Mouse (Mus musculus) ES-Bruce4 (cell line): ENCODE data around the gene Tspan9. TPM values are rescaled to one million over a fixed set of nuclear protein-coding genes. Genes with fewer than 3 reads are reported as not detected.

Experiments
- H3K27ac ChIP-seq: 2 replicates; pipeline ENCODE4 v1.5.1; 2012; ENCODE audit warnings: low read length, inconsistent platforms; ENCODE audit not compliant: insufficient read depth
- H3K27me3 ChIP-seq: 2 replicates; pipeline ENCODE4 v1.6.1; 2012; ENCODE audit warnings: mild to moderate bottlenecking, low read length, inconsistent platforms; ENCODE audit not compliant: control insufficient read depth, poor library complexity, insufficient read depth, severe bottlenecking
- H3K36me3 ChIP-seq: 2 replicates; pipeline ENCODE4 v1.6.1; 2012; ENCODE audit warnings: inconsistent platforms, mild to moderate bottlenecking, low read length, moderate library complexity; ENCODE audit not compliant: control insufficient read depth, poor library complexity, insufficient read depth, severe bottlenecking
- H3K4me1 ChIP-seq: one replicate; pipeline ENCODE4 v1.8.1; 2011; ENCODE audit warnings: low read length; ENCODE audit not compliant: control insufficient read depth, insufficient read depth
- H3K4me3 ChIP-seq: 2 replicates; pipeline ENCODE4 v1.5.1; 2011; ENCODE audit warnings: low read depth, mild to moderate bottlenecking, low read length
- H3K9ac ChIP-seq: 2 replicates; pipeline ENCODE4 v1.6.1; 2012; ENCODE audit warnings: low read depth, mild to moderate bottlenecking, inconsistent platforms; ENCODE audit not compliant: poor library complexity, severe bottlenecking
- H3K9me3 ChIP-seq: replicated peaks from 2 replicates; pipeline ENCODE4 v1.6.1; 2012; ENCODE audit warnings: mild to moderate bottlenecking, low read length, inconsistent platforms; ENCODE audit not compliant: control insufficient read depth, poor library complexity, insufficient read depth, severe bottlenecking
- CTCF ChIP-seq: IDR thresholded peaks from one replicate; pipeline ENCODE4 v1.8.1; 2011; ENCODE audit warnings: low read depth, low read length
- EP300 ChIP-seq: IDR thresholded peaks from 2 replicates; pipeline ENCODE4 v1.6.1; 2011; ENCODE audit warnings: low read depth, low read length; ENCODE audit not compliant: insufficient read depth
- POLR2A ChIP-seq: IDR thresholded peaks from one replicate; pipeline ENCODE4 v1.8.1; 2011; ENCODE audit warnings: low read length; ENCODE audit not compliant: insufficient read depth
- polyA plus RNA-seq: library from polyadenylated mRNA; stranded (reverse); fragments of >200 nt; gene quantifications from 2 replicates; pipeline ENCODE4 v1.2.4, GENCODE M21; 2011; ENCODE audit warnings: low read depth; ENCODE audit not compliant: missing spikeins, insufficient read depth, insufficient read length

Gene Tspan9
- polyA plus RNA-seq, 1 experiment = 90.5 TPM

GRCm38 (mm10) chr6:128089770-128090702 is 53.4 kb downstream of the Tspan9 start:
- Histone ChIP-seq H3K9me3 (no peaks in the 10 kb centered on the region), H3K9ac (no peak overlapping the region), H3K27ac (no peak overlapping the region), H3K27me3 (no peaks in the 10 kb centered on the region), H3K4me3 (no peak overlapping the region), H3K4me1 (peaks cover 8% of the 10 kb centered on the region), H3K36me3 (no peaks in the 10 kb centered on the region)
- no peak for TF ChIP-seq EP300
- no peak for TF ChIP-seq CTCF
- no peak for TF ChIP-seq POLR2A

GRCm38 (mm10) chr6:128088746-128089523 is 54.5 kb downstream of the Tspan9 start:
- Histone ChIP-seq H3K36me3 (no peaks in the 10 kb centered on the region), H3K27ac (no peak overlapping the region), H3K4me1 (peaks cover 8% of the 10 kb centered on the region), H3K4me3 (no peak overlapping the region), H3K9ac (no peak overlapping the region), H3K9me3 (no peaks in the 10 kb centered on the region), H3K27me3 (no peaks in the 10 kb centered on the region)
- TF ChIP-seq CTCF (no peak), EP300 (no peak), POLR2A (no peak)

GRCm38 (mm10) chr6:128085488-128086066 is 57.8 kb downstream of the Tspan9 start:
- TF ChIP-seq CTCF (no peak), EP300 (no peak), POLR2A (no peak)
- H3K36me3 ChIP-seq = no peaks in the 10 kb centered on the region
- H3K9me3 ChIP-seq = no peaks in the 10 kb centered on the region
- H3K9ac ChIP-seq = no peak overlapping the region
- H3K27ac ChIP-seq = no peak overlapping the region
- no peaks in the 10 kb centered on the region for H3K27me3 ChIP-seq
- H3K4me3 ChIP-seq = no peak overlapping the region
- H3K4me1 ChIP-seq = peaks cover 3% of the 10 kb centered on the region

GRCm38 (mm10) chr6:128083305-128083704 is 60.1 kb downstream of the Tspan9 start:
- H3K4me3 ChIP-seq = no peak overlapping the region
- H3K27ac ChIP-seq = no peak overlapping the region
- H3K4me1 ChIP-seq = no peaks in the 10 kb centered on the region
- H3K9ac ChIP-seq = no peak overlapping the region
- H3K9me3 ChIP-seq = no peaks in the 10 kb centered on the region
- no peaks in the 10 kb centered on the region for H3K36me3 ChIP-seq
- TF ChIP-seq CTCF (no peak), POLR2A (no peak), EP300 (no peak)
- H3K27me3 ChIP-seq = no peaks in the 10 kb centered on the region

- Histone ChIP-seq H3K27me3 (no peaks in the 10 kb centered on the region), H3K4me3 (no peak overlapping the region), H3K27ac (no peak overlapping the region), H3K9me3 (no peaks in the 10 kb centered on the region), H3K4me1 (no peaks in the 10 kb centered on the region), H3K36me3 (no peaks in the 10 kb centered on the region), H3K9ac (no peak overlapping the region)
- TF ChIP-seq EP300 (no peak), POLR2A (no peak), CTCF (no peak)
These were observed 61.6 kb downstream of the Tspan9 start for GRCm38 (mm10) chr6:128081781-128082180.
